Comparison of ENCODE assay signal across 8 mouse cellular contexts in the genomic region with DNA sequence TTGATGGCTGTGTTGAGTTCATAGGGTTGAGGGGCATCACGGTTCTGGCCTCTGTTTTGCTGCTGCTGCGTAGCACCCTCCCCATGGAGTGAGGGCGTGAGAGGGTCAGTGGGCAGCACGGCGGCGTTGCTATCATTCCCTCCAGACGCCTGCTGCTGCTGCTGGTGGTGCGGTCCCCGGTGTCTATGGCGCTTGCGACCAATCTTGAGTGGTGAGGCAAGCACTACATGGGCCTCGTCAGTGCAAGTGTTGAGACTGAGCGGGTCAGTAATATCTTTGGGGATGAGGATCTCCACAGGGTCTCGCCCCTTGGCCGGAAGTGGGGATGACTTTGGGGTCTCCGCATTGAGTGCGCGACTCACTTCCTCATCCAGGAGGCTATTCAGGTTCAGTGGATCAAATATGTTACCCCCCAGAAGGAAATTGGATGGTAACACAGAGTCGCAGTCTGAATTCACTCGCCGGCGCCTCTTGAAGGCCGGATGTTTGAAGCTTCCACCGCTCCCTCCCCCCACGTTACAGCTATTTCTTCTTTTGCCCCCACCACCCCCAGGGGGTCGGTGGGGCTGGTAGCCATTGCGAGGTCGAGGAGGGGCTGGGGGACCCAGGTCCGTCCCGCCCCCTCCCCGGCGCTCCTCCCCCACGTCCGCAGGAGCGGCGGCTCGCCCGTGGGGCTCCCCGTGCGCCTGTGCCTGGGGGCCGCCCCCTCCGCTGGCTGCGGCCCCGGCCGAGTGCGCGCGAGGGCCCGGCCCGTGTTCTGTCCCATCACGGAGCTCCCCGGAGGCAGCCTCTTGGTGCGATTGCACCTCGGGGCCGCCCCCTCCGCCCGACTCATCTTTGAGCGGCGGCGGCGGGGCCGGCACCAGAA. TPM values are rescaled to one million over a fixed set of nuclear protein-coding genes. Genes with fewer than 3 reads are reported as not detected.
A peak's percentile ranks its signal among the peaks of the same experiment; 100 is the strongest.
DNase-seq lines count a peak whose midpoint lies in the region; ATAC-seq and TF ChIP-seq lines count a peak whose summit lies in the region.

No protein-coding gene starts in this region.

- intact Hi-C loops in gastrocnemius, adult 2 months (cut with DNase I) = loop anchor here (10.0 kb wide), 2 partner anchors 389 to 441 kb away; partner anchors contain the start of genes Ap4m1 and Mcm7

- DNase-seq in gastrocnemius, adult 2 months = peak; percentile 73
- no peak for DNase-seq in gastrocnemius, adult 18-20 months (ENCODE audit: low spot score)
- DNase-seq in embryo, embryonic 9.5 days (ENCODE audit: extremely low spot score) = peak; percentile 47
- DNase-seq in kidney, postnatal 25 days = peak; percentile 19 to 60

- no peaks in the 10 kb centered on the region for H3K27me3 ChIP-seq in heart, embryonic 14.5 days (ENCODE audit: control insufficient read depth, insufficient read depth, low read length)
- no peaks in the 10 kb centered on the region for H3K27me3 ChIP-seq in megakaryocyte, embryonic 14.5 days (replicated peaks)
- no peaks in the 10 kb centered on the region for H3K27me3 ChIP-seq in stomach, embryonic 15.5 days (replicated peaks)

- TF ChIP-seq CTCF in gastrocnemius, adult 2 months (IDR thresholded peaks at IDR 0.05) = no peak

- H3K27ac ChIP-seq in gastrocnemius, adult 2 months = peak overlapping the region; percentile 98
- peak overlapping the region; percentile 97 to 98 for H3K27ac ChIP-seq in heart, embryonic 14.5 days (replicated peaks in 1 of 2; ENCODE audit: control insufficient read depth in 1 of 2, insufficient read depth in 1 of 2, low read depth in 2 of 2, low read length in 2 of 2)
- peak overlapping the region; percentile 100 for H3K27ac ChIP-seq in stomach, embryonic 15.5 days

- peaks cover 26 to 28% of the 10 kb centered on the region in 2 experiments for H3K4me1 ChIP-seq in heart, embryonic 14.5 days (ENCODE audit: control insufficient read depth in 2 of 2, insufficient read depth in 2 of 2, low read length in 2 of 2)
- H3K4me1 ChIP-seq in megakaryocyte, embryonic 14.5 days = peaks cover 54% of the 10 kb centered on the region
- H3K4me1 ChIP-seq in stomach, embryonic 15.5 days = peaks cover 28% of the 10 kb centered on the region

- peak; percentile 5 for ATAC-seq in CD4-positive, CD25-positive, alpha-beta regulatory T cell, adult 4 months
- no peak for ATAC-seq in heart, embryonic 14.5 days (ENCODE audit: insufficient number of reproducible peaks, insufficient read depth, low FRiP score, low read depth)
- peak; percentile 1; the same call in 1 of the 2 replicates for ATAC-seq in stomach, embryonic 15.5 days (ENCODE audit: insufficient read depth, low FRiP score, low read depth)

- WGBS in heart, embryonic 14.5 days = 2% methylated on average over 48 of the region's 62 CpGs
- WGBS in stomach, embryonic 15.5 days = under 1% methylated on average over 62 of the region's 62 CpGs

- peaks cover 46% of the 10 kb centered on the region for H3K36me3 ChIP-seq in heart, embryonic 14.5 days (ENCODE audit: control insufficient read depth, insufficient read depth, low read length)
- peaks cover 47% of the 10 kb centered on the region for H3K36me3 ChIP-seq in megakaryocyte, embryonic 14.5 days (replicated peaks; ENCODE audit: low read length)
- H3K36me3 ChIP-seq in stomach, embryonic 15.5 days = peaks cover 24% of the 10 kb centered on the region

- H3K9me3 ChIP-seq in heart, embryonic 14.5 days (ENCODE audit: control insufficient read depth, low read length) = no peaks in the 10 kb centered on the region
- H3K9me3 ChIP-seq in megakaryocyte, embryonic 14.5 days = no peaks in the 10 kb centered on the region
- H3K9me3 ChIP-seq in stomach, embryonic 15.5 days = no peaks in the 10 kb centered on the region

- peak overlapping the region; percentile 71 for H3K4me2 ChIP-seq in heart, embryonic 14.5 days (ENCODE audit: low read length)
- H3K4me2 ChIP-seq in stomach, embryonic 15.5 days = peak overlapping the region; percentile 89

- H3K9ac ChIP-seq in heart, embryonic 14.5 days (ENCODE audit: low read length) = peak overlapping the region; percentile 96
- peak overlapping the region; percentile 95 for H3K9ac ChIP-seq in stomach, embryonic 15.5 days

- H3K4me3 ChIP-seq in gastrocnemius, adult 2 months = peak overlapping the region; percentile 89
- peak overlapping the region; percentile 62 to 63 for H3K4me3 ChIP-seq in heart, embryonic 14.5 days (ENCODE audit: control insufficient read depth in 1 of 2, insufficient read depth in 1 of 2, low read depth in 1 of 2, low read length in 2 of 2)
- peak overlapping the region; percentile 95 for H3K4me3 ChIP-seq in megakaryocyte, embryonic 14.5 days (replicated peaks)
- H3K4me3 ChIP-seq in stomach, embryonic 15.5 days (replicated peaks) = peak overlapping the region; percentile 93

RNA-seq across cellular contexts. Expression of gene Mepce, which starts 2.1 kb away (rescaled TPM):
- total RNA-seq in gastrocnemius, adult 2 months (2021) = 10 to 100 TPM; 22.4 to 26.2 TPM
- total RNA-seq in gastrocnemius, adult 18-20 months (2021) = 10 to 100 TPM; 24.1 to 26.1 TPM
- 10 to 100 TPM; 27.5 to 32.3 TPM for polyA plus RNA-seq in CD4-positive, CD25-positive, alpha-beta regulatory T cell, adult 4 months (2017; shearing (Covaris generic))
- 7.9 and 9.2 TPM in 2 replicates for polyA plus RNA-seq in heart, embryonic 14.5 days (2014; fragmentation: Nextera tagmentation; extraction: Ambion mirVana)
- 88.7 and 584 TPM in 2 replicates for polyA plus RNA-seq in megakaryocyte, embryonic 14.5 days (2012; ENCODE audit: insufficient read depth, low replicate concordance)
- 7.5 and 10.4 TPM in 2 replicates for polyA plus RNA-seq in stomach, embryonic 15.5 days (2015; fragmentation: Nextera tagmentation; extraction: Ambion mirVana)

RNA-seq across cellular contexts. Expression of gene Zcwpw1, which starts 2.2 kb away (rescaled TPM):
- under 1 TPM; 0.20 to 0.39 TPM for total RNA-seq in gastrocnemius, adult 2 months (2021)
- under 1 TPM; 0.14 to 0.26 TPM for total RNA-seq in gastrocnemius, adult 18-20 months (2021)
- polyA plus RNA-seq in CD4-positive, CD25-positive, alpha-beta regulatory T cell, adult 4 months (2017; shearing (Covaris generic)) = 10 to 100 TPM; 15.2 to 24.8 TPM
- 7.3 and 7.6 TPM in 2 replicates for polyA plus RNA-seq in heart, embryonic 14.5 days (2014; fragmentation: Nextera tagmentation; extraction: Ambion mirVana)
- 0.70 TPM in 1 of 2 replicates, not detected in the other for polyA plus RNA-seq in megakaryocyte, embryonic 14.5 days (2012; ENCODE audit: insufficient read depth, low replicate concordance)
- 18.3 and 20.5 TPM in 2 replicates for polyA plus RNA-seq in stomach, embryonic 15.5 days (2015; fragmentation: Nextera tagmentation; extraction: Ambion mirVana)

RNA-seq across cellular contexts. Expression of gene Ppp1r35, which starts 6.7 kb away (rescaled TPM):
- 1 to 10 TPM; 5.4 to 6.9 TPM for total RNA-seq in gastrocnemius, adult 2 months (2021)
- total RNA-seq in gastrocnemius, adult 18-20 months (2021) = 1 to 10 TPM; 6.2 to 7.7 TPM
- polyA plus RNA-seq in CD4-positive, CD25-positive, alpha-beta regulatory T cell, adult 4 months (2017; shearing (Covaris generic)) = 1 to 10 TPM; 6.9 to 7.0 TPM
- polyA plus RNA-seq in heart, embryonic 14.5 days (2014; fragmentation: Nextera tagmentation; extraction: Ambion mirVana) = 29.8 and 36.7 TPM in 2 replicates
- 104 and 105 TPM in 2 replicates for polyA plus RNA-seq in megakaryocyte, embryonic 14.5 days (2012; ENCODE audit: insufficient read depth, low replicate concordance)
- 22.5 and 26.2 TPM in 2 replicates for polyA plus RNA-seq in stomach, embryonic 15.5 days (2015; fragmentation: Nextera tagmentation; extraction: Ambion mirVana)

RNA-seq across cellular contexts. Expression of gene Tsc22d4, which starts 39.9 kb away (rescaled TPM):
- total RNA-seq in gastrocnemius, adult 2 months (2021) = 10 to 100 TPM; 43.5 to 58.6 TPM
- total RNA-seq in gastrocnemius, adult 18-20 months (2021) = 10 to 100 TPM; 53.0 to 68.0 TPM
- 10 to 100 TPM; 49.6 to 62.4 TPM for polyA plus RNA-seq in CD4-positive, CD25-positive, alpha-beta regulatory T cell, adult 4 months (2017; shearing (Covaris generic))
- polyA plus RNA-seq in heart, embryonic 14.5 days (2014; fragmentation: Nextera tagmentation; extraction: Ambion mirVana) = 144 and 147 TPM in 2 replicates
- 582 and 1,005 TPM in 2 replicates for polyA plus RNA-seq in megakaryocyte, embryonic 14.5 days (2012; ENCODE audit: insufficient read depth, low replicate concordance)
- 130 and 138 TPM in 2 replicates for polyA plus RNA-seq in stomach, embryonic 15.5 days (2015; fragmentation: Nextera tagmentation; extraction: Ambion mirVana)

RNA-seq across cellular contexts. Expression of gene Nyap1, which starts 44.0 kb away (rescaled TPM):
- total RNA-seq in gastrocnemius, adult 2 months (2021) = under 1 TPM; 0.05 to 0.45 TPM
- under 1 TPM; 0.21 to 0.28 TPM for total RNA-seq in gastrocnemius, adult 18-20 months (2021)
- polyA plus RNA-seq in CD4-positive, CD25-positive, alpha-beta regulatory T cell, adult 4 months (2017; shearing (Covaris generic)) = under 1 TPM in 1 of 2 experiments, not detected in 1; 0.11 TPM
- polyA plus RNA-seq in heart, embryonic 14.5 days (2014; fragmentation: Nextera tagmentation; extraction: Ambion mirVana) = 0.57 and 1.00 TPM in 2 replicates
- 5.9 and 8.4 TPM in 2 replicates for polyA plus RNA-seq in megakaryocyte, embryonic 14.5 days (2012; ENCODE audit: insufficient read depth, low replicate concordance)
- polyA plus RNA-seq in stomach, embryonic 15.5 days (2015; fragmentation: Nextera tagmentation; extraction: Ambion mirVana) = 2.7 and 2.9 TPM in 2 replicates
